Mouse (Mus musculus) left cerebral cortex, adult 8-10 months (tissue): Measurements from ENCODE around the gene Phf20. TPM values are rescaled to one million over a fixed set of nuclear protein-coding genes. Genes with fewer than 3 reads are reported as not detected.
"Not testable (repeated sequence)": the region's sequence is repeated elsewhere in the genome, so short reads cannot be mapped to it uniquely, and the experiment has no call there.

Experiments used
- DNase-seq, 2 experiments: peaks; one replicate each; pipeline ENCODE4 v3.0.0; 2022; ENCODE audit warnings: low spot score in 2 of 2
- total RNA-seq, 4 experiments: library from RNA; stranded (reverse); gene quantifications; 2 replicates each; pipeline ENCODE4 v1.2.4; 2022

Phf20 gene
- 10 to 100 TPM; 72.9 to 93.9 (median 80.2) TPM for total RNA-seq

GRCm38 (mm10) chr2:156196302-156197128 is at the start of gene Phf20:
TSS of gene Phf20 (plus strand) at chr2:156196466.
- DNase-seq, result peak; percentile 91 to 98

- DNase-seq, result no peak
These were observed 48.9 kb upstream of the Phf20 start for GRCm38 (mm10) chr2:156147316-156147915.

DNA sequence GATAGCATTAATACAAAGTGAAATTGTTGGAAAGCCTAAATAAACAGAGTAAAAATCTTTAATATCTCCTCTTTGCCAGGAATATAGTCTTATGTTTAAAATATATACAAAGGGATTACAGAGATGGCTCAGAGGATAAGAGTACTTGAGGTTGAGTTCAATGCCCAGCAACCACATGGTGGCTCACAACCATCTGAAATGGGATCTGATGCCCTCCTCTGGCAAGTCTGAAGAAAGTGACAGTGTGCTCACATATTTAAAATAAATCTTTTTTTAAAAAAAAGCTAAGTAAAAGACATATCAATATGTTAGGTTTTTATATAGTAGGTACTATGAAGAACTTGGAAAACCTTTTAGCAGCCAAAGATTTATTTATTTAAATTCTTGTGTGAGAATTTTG is 44.7 kb upstream of the Phf20 start:
- DNase-seq, result no peak

DNA sequence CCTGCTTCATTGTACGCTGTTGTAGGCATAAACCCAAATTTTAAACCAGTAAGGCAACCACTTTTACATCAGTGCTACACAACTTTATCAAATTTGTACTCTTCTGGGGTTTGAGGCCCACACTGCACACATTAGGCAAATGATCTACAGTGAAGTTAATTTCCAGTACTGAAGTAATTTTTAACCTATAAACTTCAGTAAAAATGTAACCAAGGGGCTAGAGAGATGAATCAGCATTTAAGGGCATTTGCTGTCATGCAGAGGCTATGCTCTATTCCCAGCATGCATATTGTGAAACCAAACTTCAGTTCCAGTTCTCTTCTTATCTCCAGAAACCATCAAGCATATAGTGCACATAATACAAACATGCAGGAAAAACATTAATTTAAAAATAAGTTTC is 30.8 kb upstream of the Phf20 start:
- no peak for DNase-seq

GRCm38 (mm10) chr2:156166557-156166956 is 29.7 kb upstream of the Phf20 start:
- no peak for DNase-seq

- DNase-seq, result no peak
These were observed 19.2 kb upstream of the Phf20 start for GRCm38 (mm10) chr2:156177079-156177478.

DNA sequence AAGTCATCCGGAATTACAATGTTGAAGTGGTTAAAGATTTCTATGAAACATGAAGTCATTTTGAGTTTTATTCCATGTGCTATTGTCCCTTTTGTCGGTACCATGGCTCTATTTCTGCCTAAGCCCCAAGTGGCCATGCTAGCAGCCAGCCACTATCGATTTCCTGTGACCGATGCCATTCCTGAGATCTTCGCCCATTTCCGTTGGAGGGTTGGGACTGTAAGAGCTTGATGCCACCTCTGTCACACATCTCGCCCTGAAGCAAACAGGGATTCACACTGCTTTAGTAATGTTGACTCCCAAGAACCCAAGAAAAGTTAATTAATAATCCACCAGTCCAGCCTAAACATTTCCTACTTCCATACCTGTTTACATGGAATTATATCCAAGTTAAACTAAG is 18.6 kb upstream of the Phf20 start:
- DNase-seq, result no peak

GRCm38 (mm10) chr2:156179046-156179795 is 17.0 kb upstream of the Phf20 start:
- DNase-seq, result peak; percentile 60 to 63

DNA sequence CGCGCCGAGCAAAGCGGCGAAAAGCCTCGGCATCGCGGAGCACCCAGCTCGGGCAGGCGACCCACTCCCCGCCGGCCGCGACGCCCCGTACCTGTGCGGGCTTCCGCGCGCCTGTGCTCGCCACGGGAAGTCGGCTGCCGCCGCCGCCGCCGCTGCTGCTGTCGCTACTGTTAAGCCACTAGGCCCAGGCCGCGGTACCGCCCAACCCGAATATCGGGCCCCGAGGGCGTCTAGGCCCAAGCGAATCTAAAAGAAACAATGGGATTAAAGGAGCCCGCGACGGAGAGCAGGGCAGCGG is 16.5 kb upstream of the Phf20 start:
- no peak for DNase-seq

DNA sequence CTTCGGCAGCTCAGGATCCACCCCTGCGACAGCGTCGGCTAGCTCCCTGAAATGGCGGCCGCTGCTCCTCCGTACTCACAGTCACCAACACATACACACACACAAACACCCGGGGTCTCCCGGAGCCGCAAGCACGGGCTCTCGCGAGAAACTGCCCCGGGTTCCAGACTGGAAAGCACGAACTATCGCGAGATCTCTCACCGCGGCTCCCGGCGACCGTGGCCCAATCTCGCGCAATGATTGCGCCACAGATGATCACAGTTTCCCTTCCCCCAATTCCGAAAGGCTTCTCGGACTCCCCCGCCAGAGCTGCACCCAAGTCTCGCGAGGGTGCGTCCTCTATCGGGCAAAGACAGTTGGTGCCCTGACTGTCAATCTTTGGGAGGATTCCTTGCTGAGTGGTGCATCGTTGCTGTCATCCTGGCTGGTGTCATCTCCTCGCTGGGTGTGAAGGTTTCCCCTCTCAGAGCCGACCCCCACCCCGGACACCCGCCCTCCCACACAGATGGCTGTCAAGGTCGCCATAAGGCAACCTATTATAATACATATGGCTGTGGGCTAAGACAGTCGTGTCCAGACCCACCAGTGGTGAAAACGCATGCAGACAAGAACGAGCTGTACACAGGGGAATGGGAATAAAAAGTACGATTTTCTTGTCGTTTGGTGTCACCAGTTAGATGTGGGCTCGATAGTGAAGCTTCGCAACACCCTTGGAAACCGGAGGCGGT is 16.0 kb upstream of the Phf20 start, which contains the start of gene Rbm39:
Rbm39 (minus strand) TSS at position 145 of the 728 bp plus-strand sequence.
- peak; percentile 100 for DNase-seq

DNA sequence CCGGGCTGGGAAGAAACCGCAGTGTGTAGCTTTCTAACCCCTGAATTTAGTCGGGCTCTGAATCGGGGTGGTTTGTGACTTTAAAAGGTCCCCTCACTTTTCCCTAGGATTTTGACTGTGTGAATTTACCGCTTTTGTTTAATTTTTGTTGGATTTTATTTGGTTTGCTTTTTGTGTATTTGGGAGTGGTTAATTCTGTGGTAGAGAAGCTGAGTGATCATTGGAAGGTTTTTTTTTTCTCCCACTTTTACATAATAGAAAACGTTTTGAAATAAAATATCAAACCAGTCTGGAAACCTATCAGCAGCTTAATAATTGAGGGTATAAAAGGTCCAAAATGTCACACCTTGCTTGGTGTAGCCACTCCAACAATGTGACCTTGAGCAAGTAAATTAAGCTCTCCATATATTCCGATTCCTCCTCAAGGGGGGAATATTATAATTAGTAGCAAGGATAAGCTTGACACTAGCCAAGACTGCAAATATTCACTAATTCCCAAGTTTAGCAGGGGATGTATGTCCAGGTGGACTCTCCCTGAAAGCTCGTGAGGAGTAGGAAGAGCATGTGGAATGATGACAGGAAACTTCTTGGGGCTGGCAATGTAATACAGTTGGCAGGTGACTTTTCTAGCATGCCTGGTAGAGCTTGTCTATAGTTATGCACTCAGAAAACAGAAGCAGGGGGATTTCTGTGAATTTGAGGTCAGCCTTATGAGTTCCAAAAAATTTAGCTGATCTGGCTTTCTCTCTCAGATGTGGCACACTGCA is 15.3 kb upstream of the Phf20 start:
- no peak for DNase-seq

DNA sequence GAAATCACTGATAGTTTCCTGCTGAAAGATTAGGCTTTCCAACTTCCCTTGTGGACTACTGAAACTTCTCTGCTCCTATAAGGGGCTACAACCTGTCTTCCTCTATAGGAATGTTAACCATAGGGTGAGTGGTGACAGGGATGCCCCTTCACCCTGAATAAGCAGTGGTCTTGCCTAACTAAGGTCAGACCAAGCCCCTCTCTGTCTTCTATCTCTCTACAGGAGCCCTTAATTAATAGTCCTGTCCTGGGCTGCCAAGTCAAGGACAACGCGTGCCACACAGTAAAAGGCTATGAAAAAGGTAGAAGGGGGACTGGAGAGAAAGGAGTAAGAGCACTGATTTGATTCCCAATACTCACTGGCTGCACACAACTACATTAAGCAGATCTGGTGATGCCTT is 14.7 kb upstream of the Phf20 start:
- no peak for DNase-seq

GRCm38 (mm10) chr2:156189241-156189640 is 7.0 kb upstream of the Phf20 start:
- not testable (repeated sequence) for DNase-seq

DNA sequence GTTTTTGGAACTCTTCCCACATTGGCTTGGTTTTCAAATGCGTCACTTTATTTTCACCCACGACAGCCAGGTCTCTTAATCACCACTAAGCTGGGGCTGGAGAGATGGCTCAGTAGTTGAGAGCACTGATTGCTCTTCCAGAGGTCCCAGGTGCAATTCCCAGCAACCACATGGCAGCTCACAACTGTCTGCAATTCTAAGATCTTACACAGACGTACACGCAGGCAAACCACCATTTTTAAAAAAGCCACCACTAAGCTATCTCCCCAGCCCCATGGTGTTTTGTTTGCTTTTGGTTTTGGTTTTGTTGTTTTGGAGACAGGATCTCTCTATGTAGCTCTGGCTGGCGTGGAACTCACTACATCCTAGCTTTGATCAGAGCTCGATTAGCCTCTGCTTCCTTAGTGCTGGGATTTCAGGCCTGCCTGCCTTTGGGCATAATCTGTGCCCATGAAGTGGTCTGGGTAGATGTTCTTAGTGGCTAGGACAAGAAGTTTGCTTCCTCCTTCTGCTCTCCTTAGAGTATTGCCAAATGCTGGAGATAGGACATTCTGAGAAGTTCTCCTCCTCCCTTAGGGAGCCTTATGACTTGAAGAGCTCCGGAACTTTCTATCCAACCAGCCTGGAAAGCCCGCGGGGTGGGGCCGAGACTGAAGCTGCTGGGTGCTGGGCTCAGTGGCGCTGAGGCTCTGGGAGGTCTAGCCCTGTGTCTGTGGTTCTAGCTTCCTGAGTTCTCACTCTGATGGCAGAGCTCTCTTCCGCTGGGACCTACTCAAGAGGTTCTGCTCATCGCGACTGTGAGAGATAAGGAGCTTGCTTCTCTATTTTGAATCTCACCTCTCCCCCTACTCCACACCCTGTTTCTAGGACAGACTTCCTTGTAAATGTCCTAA is 6.0 kb upstream of the Phf20 start:
- DNase-seq, result no peak

DNA sequence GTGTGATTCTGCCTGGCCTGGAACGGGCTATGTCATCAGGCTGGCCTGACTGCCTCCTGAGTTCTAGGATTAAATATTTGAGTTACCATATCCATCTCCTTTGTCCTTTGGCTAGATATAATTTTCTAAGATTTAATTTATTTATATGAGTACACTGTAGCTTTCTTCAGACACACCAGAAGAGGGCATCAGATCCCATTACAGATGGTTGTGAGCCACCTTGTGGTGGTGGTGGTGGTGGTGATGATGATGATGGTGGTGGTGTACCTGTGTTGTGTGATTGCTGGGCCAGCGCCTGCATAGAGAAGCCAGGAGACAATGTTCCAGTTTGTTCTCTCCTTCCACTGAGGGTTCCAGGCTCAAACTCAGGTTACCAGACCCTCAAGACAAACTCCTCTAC is 4.7 kb upstream of the Phf20 start:
- no peak for DNase-seq

DNA sequence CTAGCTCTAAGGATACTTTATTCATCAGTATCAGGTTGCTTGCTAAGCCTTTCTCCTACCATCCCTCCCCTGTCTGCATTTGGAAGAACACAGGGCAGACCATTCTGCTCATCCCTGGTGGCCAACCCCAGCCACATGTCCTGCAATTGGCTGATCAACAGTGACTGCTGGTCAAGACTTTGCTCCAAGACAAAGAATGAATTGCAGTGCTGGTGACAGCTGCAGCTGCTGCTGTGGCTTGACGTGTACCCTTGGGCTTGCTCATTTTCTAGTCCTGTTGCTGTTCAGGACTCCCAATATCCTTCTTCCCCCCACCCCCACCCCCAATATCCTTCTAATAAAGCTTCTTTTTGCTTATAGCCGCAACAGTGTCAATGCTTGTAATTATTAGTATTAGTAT is 4.2 kb upstream of the Phf20 start:
- no peak for DNase-seq

GRCm38 (mm10) chr2:156193066-156193862 is 3.0 kb upstream of the Phf20 start:
- DNase-seq, result no peak

GRCm38 (mm10) chr2:156194571-156194970 is 1.7 kb upstream of the Phf20 start:
- DNase-seq, result no peak
